Mouse (Mus musculus): ENCODE measurements around the gene Eva1b. TPM values are rescaled to one million over a fixed set of nuclear protein-coding genes. Genes with fewer than 3 reads are reported as not detected.

Eva1b gene
- polyA plus RNA-seq, 1 experiment from 2014 or later: 72.7 TPM

DNA sequence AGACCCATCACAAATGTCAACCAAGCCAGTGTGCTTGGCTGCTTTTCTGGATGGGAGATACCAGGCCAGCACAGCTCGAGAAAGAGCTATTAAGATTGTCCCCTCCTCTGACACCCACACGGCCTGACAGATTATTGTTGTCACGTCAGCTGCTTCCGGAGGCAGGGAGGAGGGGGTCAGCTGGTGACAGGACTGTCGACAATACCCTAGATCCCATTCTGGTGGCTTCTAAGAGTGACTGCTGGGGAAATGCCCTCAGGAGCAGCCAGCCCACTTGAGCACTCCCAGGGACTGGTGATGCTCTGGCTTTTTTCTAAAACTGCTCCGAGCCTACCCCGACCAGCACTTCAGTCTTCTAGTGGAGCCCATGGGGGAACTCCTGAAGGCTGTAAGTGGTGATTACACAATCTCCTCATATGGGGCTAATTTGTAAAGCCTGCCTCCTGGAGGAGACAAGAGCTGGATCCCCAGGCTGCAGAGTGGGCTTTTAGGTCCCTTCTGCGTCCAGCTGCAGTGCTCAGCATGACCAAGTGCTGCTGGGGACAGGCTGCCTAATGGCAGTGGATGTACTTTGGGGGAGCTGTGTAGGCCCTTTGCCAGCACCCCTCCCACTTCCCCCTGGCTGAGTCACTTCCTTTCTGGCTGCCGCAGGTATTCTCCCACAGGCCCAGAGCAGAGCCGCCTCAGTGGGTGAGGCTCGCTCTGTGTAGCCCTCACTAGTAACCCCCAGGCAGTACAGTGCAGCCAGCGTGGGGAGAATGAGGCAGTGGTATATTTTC is 37.0 kb upstream of the Eva1b start:
- H3K4me1 ChIP-seq: peaks cover 71% of the 10 kb centered on the region
- H3K9me3 ChIP-seq (replicated peaks): no peaks in the 10 kb centered on the region
- H3K4me3 ChIP-seq: peak overlapping the region; percentile 19
- 13% methylated on average over 12 of the region's 12 CpGs for WGBS
- H3K27ac ChIP-seq: peak overlapping the region; percentile 78
- no peaks in the 10 kb centered on the region for H3K36me3 ChIP-seq
- DNase-seq (ENCODE audit: low spot score): peak; percentile 41
- 0 out of 2 replicates have a peak, but pooled peaks cover 4% of the 10 kb centered on the region for H3K27me3 ChIP-seq (ENCODE audit: low read depth, poor library complexity, severe bottlenecking)

- Histone ChIP-seq H3K27ac (peak overlapping the region; percentile 78), H3K36me3 (no peaks in the 10 kb centered on the region), H3K4me1 (peaks cover 71% of the 10 kb centered on the region), H3K4me3 (peak overlapping the region; percentile 19), H3K9me3 (replicated peaks) (no peaks in the 10 kb centered on the region), H3K27me3 (ENCODE audit: low read depth, poor library complexity, severe bottlenecking) (no peaks in the 10 kb centered on the region)
- 25% methylated on average over 7 of the region's 7 CpGs for WGBS
- no peak for DNase-seq (ENCODE audit: low spot score)
These were observed 36.4 kb upstream of the Eva1b start for GRCm38 (mm10) chr4:126111153-126111549.

GRCm38 (mm10) chr4:126113243-126113642 is 34.3 kb upstream of the Eva1b start:
- Histone ChIP-seq H3K9me3 (replicated peaks) (no peaks in the 10 kb centered on the region), H3K27me3 (ENCODE audit: low read depth, poor library complexity, severe bottlenecking) (no peaks in the 10 kb centered on the region), H3K27ac (no peak overlapping the region), H3K4me1 (peaks cover 56% of the 10 kb centered on the region), H3K36me3 (peaks cover 6% of the 10 kb centered on the region; the same call in 1 of the 2 replicates), H3K4me3 (no peak overlapping the region)
- DNase-seq (ENCODE audit: low spot score): no peak
- WGBS: 76% methylated on average over 4 of the region's 4 CpGs

GRCm38 (mm10) chr4:126113943-126114342 is 33.6 kb upstream of the Eva1b start:
- Histone ChIP-seq H3K4me1 (peaks cover 49% of the 10 kb centered on the region), H3K36me3 (peaks cover 13% of the 10 kb centered on the region)
- 13% methylated on average over 6 of the region's 6 CpGs for WGBS

DNA sequence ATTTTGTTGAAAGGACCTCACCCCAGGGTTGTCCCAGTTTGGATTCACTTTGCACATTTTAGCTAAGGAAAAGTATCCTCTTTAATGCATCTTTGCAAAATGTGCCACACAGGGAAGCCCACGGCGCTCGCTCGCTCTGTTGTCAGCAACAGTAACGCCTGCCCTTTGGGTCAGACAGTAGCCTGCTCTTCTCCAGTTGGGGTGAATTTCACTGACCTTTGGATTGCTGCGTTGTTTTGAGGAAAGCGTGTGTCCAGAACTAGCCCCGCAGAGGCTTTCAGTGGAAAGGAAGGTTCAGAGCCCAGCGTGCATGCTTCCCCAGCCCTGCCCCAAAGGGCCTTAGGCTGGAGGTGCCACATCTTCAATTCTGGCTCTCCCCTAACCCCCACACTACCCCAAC is 32.1 kb upstream of the Eva1b start:
- Histone ChIP-seq H3K4me3 (no peak overlapping the region), H3K9me3 (replicated peaks) (no peaks in the 10 kb centered on the region), H3K27me3 (ENCODE audit: low read depth, poor library complexity, severe bottlenecking) (no peaks in the 10 kb centered on the region), H3K27ac (peak overlapping the region; percentile 25; the same call in 1 of the 2 replicates), H3K36me3 (peaks cover 19% of the 10 kb centered on the region), H3K4me1 (peaks cover 34% of the 10 kb centered on the region)
- DNase-seq (ENCODE audit: low spot score): no peak
- 87% methylated on average over 9 of the region's 9 CpGs for WGBS

More at GRCm38 (mm10) chr4:126113943-126114342, 33.6 kb upstream of the Eva1b start:
- H3K27me3 ChIP-seq (ENCODE audit: low read depth, poor library complexity, severe bottlenecking): no peaks in the 10 kb centered on the region
- DNase-seq (ENCODE audit: low spot score): peak; percentile 72
- no peak overlapping the region for H3K27ac ChIP-seq
- no peaks in the 10 kb centered on the region for H3K9me3 ChIP-seq (replicated peaks)
- H3K4me3 ChIP-seq: no peak overlapping the region

GRCm38 (mm10) chr4:126115871-126116521 is 31.5 kb upstream of the Eva1b start:
- Histone ChIP-seq H3K27me3 (ENCODE audit: low read depth, poor library complexity, severe bottlenecking) (no peaks in the 10 kb centered on the region), H3K4me3 (no peak overlapping the region), H3K4me1 (peaks cover 29% of the 10 kb centered on the region), H3K36me3 (peaks cover 25% of the 10 kb centered on the region), H3K9me3 (replicated peaks) (no peaks in the 10 kb centered on the region), H3K27ac (peak overlapping the region; percentile 25; the same call in 1 of the 2 replicates)
- no peak for DNase-seq (ENCODE audit: low spot score)
- WGBS: 77% methylated on average over 6 of the region's 6 CpGs

GRCm38 (mm10) chr4:126117116-126117515 is 30.4 kb upstream of the Eva1b start:
- WGBS: 82% methylated on average over 8 of the region's 8 CpGs
- Histone ChIP-seq H3K9me3 (replicated peaks) (no peaks in the 10 kb centered on the region), H3K4me3 (no peak overlapping the region), H3K4me1 (peaks cover 17% of the 10 kb centered on the region), H3K36me3 (peaks cover 37% of the 10 kb centered on the region), H3K27ac (no peak overlapping the region), H3K27me3 (ENCODE audit: low read depth, poor library complexity, severe bottlenecking) (no peaks in the 10 kb centered on the region)
- DNase-seq (ENCODE audit: low spot score): no peak

- Histone ChIP-seq H3K36me3 (peaks cover 44% of the 10 kb centered on the region), H3K27me3 (ENCODE audit: low read depth, poor library complexity, severe bottlenecking) (no peaks in the 10 kb centered on the region), H3K4me3 (no peak overlapping the region), H3K4me1 (peaks cover 14% of the 10 kb centered on the region; the same call in 1 of the 2 replicates), H3K27ac (no peak overlapping the region), H3K9me3 (replicated peaks) (no peaks in the 10 kb centered on the region)
- WGBS: 94% methylated on average over 4 of the region's 4 CpGs
- DNase-seq (ENCODE audit: low spot score): no peak
These were observed 28.9 kb upstream of the Eva1b start for GRCm38 (mm10) chr4:126118651-126119050.

DNA sequence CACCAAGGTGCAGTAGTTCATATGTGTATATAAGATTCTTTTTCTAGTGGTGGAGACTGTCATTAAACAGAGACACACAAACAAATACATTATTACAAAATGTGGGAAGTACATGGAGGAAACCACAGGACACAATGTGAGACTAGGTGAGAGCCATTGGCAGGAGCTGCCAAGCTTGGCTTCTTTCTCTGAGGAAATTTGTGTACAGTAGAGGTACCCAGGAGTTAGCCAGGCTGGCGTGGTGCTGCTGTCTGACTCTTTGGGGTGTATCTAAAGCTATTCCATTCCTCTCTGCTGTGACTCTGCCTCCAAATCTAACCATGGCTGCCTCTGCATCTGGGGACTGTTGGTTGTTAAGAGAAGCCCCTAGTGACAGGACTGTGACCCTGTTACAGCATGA is 28.5 kb upstream of the Eva1b start:
- H3K27me3 ChIP-seq (ENCODE audit: low read depth, poor library complexity, severe bottlenecking): no peaks in the 10 kb centered on the region
- no peaks in the 10 kb centered on the region for H3K9me3 ChIP-seq (replicated peaks)
- H3K4me3 ChIP-seq: no peak overlapping the region
- no peak for DNase-seq (ENCODE audit: low spot score)
- H3K27ac ChIP-seq: no peak overlapping the region
- peaks cover 10% of the 10 kb centered on the region; the same call in 1 of the 2 replicates for H3K4me1 ChIP-seq
- 96% methylated on average over 1 of the region's 1 CpGs for WGBS
- peaks cover 47% of the 10 kb centered on the region for H3K36me3 ChIP-seq

- H3K9me3 ChIP-seq (replicated peaks): no peaks in the 10 kb centered on the region
- H3K4me1 ChIP-seq: peaks cover 10% of the 10 kb centered on the region; the same call in 1 of the 2 replicates
- H3K4me3 ChIP-seq: no peak overlapping the region
- H3K36me3 ChIP-seq: peaks cover 56% of the 10 kb centered on the region
- DNase-seq (ENCODE audit: low spot score): no peak
- 92% methylated on average over 5 of the region's 5 CpGs for WGBS
- H3K27ac ChIP-seq: no peak overlapping the region
- H3K27me3 ChIP-seq (ENCODE audit: low read depth, poor library complexity, severe bottlenecking): no peaks in the 10 kb centered on the region
These were observed 27.5 kb upstream of the Eva1b start for GRCm38 (mm10) chr4:126120052-126120451.

- WGBS: 90% methylated on average over 2 of the region's 2 CpGs
- Histone ChIP-seq H3K9me3 (replicated peaks) (no peaks in the 10 kb centered on the region), H3K4me1 (peaks cover 8% of the 10 kb centered on the region; the same call in 1 of the 2 replicates), H3K27me3 (ENCODE audit: low read depth, poor library complexity, severe bottlenecking) (no peaks in the 10 kb centered on the region), H3K27ac (no peak overlapping the region), H3K4me3 (no peak overlapping the region), H3K36me3 (peaks cover 61% of the 10 kb centered on the region)
- no peak for DNase-seq (ENCODE audit: low spot score)
These were observed 27.0 kb upstream of the Eva1b start for GRCm38 (mm10) chr4:126120506-126120905.

- Histone ChIP-seq H3K4me1 (no peaks in the 10 kb centered on the region), H3K9me3 (replicated peaks) (no peaks in the 10 kb centered on the region), H3K4me3 (no peak overlapping the region), H3K27ac (no peak overlapping the region), H3K36me3 (peaks cover 80% of the 10 kb centered on the region), H3K27me3 (ENCODE audit: low read depth, poor library complexity, severe bottlenecking) (no peaks in the 10 kb centered on the region)
- WGBS: 91% methylated on average over 10 of the region's 10 CpGs
- DNase-seq (ENCODE audit: low spot score): no peak
These were observed 24.1 kb upstream of the Eva1b start for GRCm38 (mm10) chr4:126123309-126124040.
